Mouse (Mus musculus) neural tube, embryonic 12.5 days (tissue): ENCODE data around the gene Ergic1. TPM values are rescaled to one million over a fixed set of nuclear protein-coding genes. Genes with fewer than 3 reads are reported as not detected.

ENCODE experiments used
- ATAC-seq: fragments of 200-750 bp; cut with Nextera tagmentation; 2 replicates; pipeline ENCODE4 v1.8.0; 2017; ENCODE audit warnings: low read depth, mild to moderate bottlenecking, moderate TSS enrichment, moderate library complexity; ENCODE audit not compliant: low FRiP score
- H3K27ac ChIP-seq: fragments of 300-500 bp; sonication (generic); 2 replicates; pipeline ENCODE4 v1.5.1; 2016
- H3K27me3 ChIP-seq: fragments of 300-500 bp; sonication (generic); replicated peaks from 2 replicates; pipeline ENCODE4 v1.6.1; 2016; ENCODE audit warnings: mild to moderate bottlenecking
- H3K36me3 ChIP-seq: fragments of 300-500 bp; sonication (generic); 2 replicates; pipeline ENCODE4 v1.6.1; 2016; ENCODE audit warnings: mild to moderate bottlenecking
- H3K4me1 ChIP-seq: fragments of 300-500 bp; sonication (generic); 2 replicates; pipeline ENCODE4 v1.6.1; 2016
- H3K4me2 ChIP-seq: fragments of 300-500 bp; sonication (generic); replicated peaks from 2 replicates; pipeline ENCODE4 v1.6.1; 2016; ENCODE audit warnings: mild to moderate bottlenecking
- H3K4me3 ChIP-seq: fragments of 300-500 bp; sonication (generic); 2 replicates; pipeline ENCODE4 v1.5.1; 2016
- H3K9ac ChIP-seq: fragments of 300-500 bp; sonication (generic); 2 replicates; pipeline ENCODE4 v1.6.1; 2016; ENCODE audit warnings: mild to moderate bottlenecking
- H3K9me3 ChIP-seq: fragments of 300-500 bp; sonication (generic); 2 replicates; pipeline ENCODE4 v1.6.1; 2016; ENCODE audit warnings: mild to moderate bottlenecking
- WGBS: fragments of 180-500 bp; shearing (Covaris S2); methylation state at CpG from one replicate; pipeline ENCODE4 v1.1.7; 2016; 5-methylcytosine and 5-hydroxymethylcytosine counted together
- polyA plus RNA-seq: library from polyadenylated mRNA; unstranded; fragments of >200 nt; fragmentation: Nextera tagmentation; extraction: Ambion mirVana; gene quantifications from 2 replicates; pipeline ENCODE4 v1.2.1, GENCODE M21; 2016

Gene Ergic1
- polyA plus RNA-seq, 1 experiment from 2014 or later: 85.1 TPM

- Histone ChIP-seq H3K27ac (no peak overlapping the region), H3K4me1 (peaks cover 16% of the 10 kb centered on the region), H3K9me3 (no peaks in the 10 kb centered on the region), H3K27me3 (no peaks in the 10 kb centered on the region), H3K9ac (no peak overlapping the region), H3K36me3 (peaks cover 10% of the 10 kb centered on the region), H3K4me2 (no peak overlapping the region), H3K4me3 (no peak overlapping the region)
- WGBS: 86% methylated on average over 8 of the region's 8 CpGs
- no peak for ATAC-seq
Observed at GRCm38 (mm10) chr17:26688795-26689735, 127.8 kb downstream of the Ergic1 start.

- Histone ChIP-seq H3K36me3 (0 out of 2 replicates have a peak, but pooled peaks cover 3% of the 10 kb centered on the region), H3K9ac (no peak overlapping the region), H3K4me2 (no peak overlapping the region), H3K4me1 (peaks cover 16% of the 10 kb centered on the region), H3K27me3 (no peaks in the 10 kb centered on the region), H3K9me3 (no peaks in the 10 kb centered on the region), H3K4me3 (no peak overlapping the region), H3K27ac (no peak overlapping the region)
- WGBS: 80% methylated on average over 2 of the region's 2 CpGs
- no peak for ATAC-seq
Observed at GRCm38 (mm10) chr17:26689810-26690209, 128.5 kb downstream of the Ergic1 start.

- ATAC-seq: no peak
- no peak overlapping the region for H3K27ac ChIP-seq
- no peaks in the 10 kb centered on the region for H3K27me3 ChIP-seq
- H3K9ac ChIP-seq: no peak overlapping the region
- peaks cover 16% of the 10 kb centered on the region for H3K4me1 ChIP-seq
- H3K36me3 ChIP-seq: no peaks in the 10 kb centered on the region
- no peak overlapping the region for H3K4me2 ChIP-seq
- 82% methylated on average over 5 of the region's 5 CpGs for WGBS
- no peaks in the 10 kb centered on the region for H3K9me3 ChIP-seq
- no peak overlapping the region for H3K4me3 ChIP-seq
Observed at GRCm38 (mm10) chr17:26690236-26690635, 128.9 kb downstream of the Ergic1 start.

GRCm38 (mm10) chr17:26691110-26691509, 129.8 kb downstream of the Ergic1 start:
- H3K4me1 ChIP-seq: peaks cover 16% of the 10 kb centered on the region
- H3K9me3 ChIP-seq: no peaks in the 10 kb centered on the region
- H3K27ac ChIP-seq: no peak overlapping the region
- no peak for ATAC-seq
- no peak overlapping the region for H3K9ac ChIP-seq
- H3K27me3 ChIP-seq: no peaks in the 10 kb centered on the region
- 91% methylated on average over 7 of the region's 7 CpGs for WGBS
- H3K4me2 ChIP-seq: no peak overlapping the region
- H3K36me3 ChIP-seq: peaks cover 7% of the 10 kb centered on the region
- H3K4me3 ChIP-seq: no peak overlapping the region

GRCm38 (mm10) chr17:26693424-26693823, 132.1 kb downstream of the Ergic1 start:
- no peaks in the 10 kb centered on the region for H3K27me3 ChIP-seq
- no peak for ATAC-seq
- no peak overlapping the region for H3K4me2 ChIP-seq
- no peak overlapping the region for H3K27ac ChIP-seq
- H3K4me3 ChIP-seq: no peak overlapping the region
- peaks cover 25% of the 10 kb centered on the region for H3K36me3 ChIP-seq
- no peak overlapping the region for H3K9ac ChIP-seq
- peaks cover 16% of the 10 kb centered on the region for H3K4me1 ChIP-seq
- H3K9me3 ChIP-seq: no peaks in the 10 kb centered on the region
- WGBS: 79% methylated on average over 7 of the region's 7 CpGs

GRCm38 (mm10) chr17:26694171-26694570, 132.9 kb downstream of the Ergic1 start:
- Histone ChIP-seq H3K9me3 (no peaks in the 10 kb centered on the region), H3K9ac (no peak overlapping the region), H3K4me1 (peaks cover 9% of the 10 kb centered on the region), H3K36me3 (peaks cover 32% of the 10 kb centered on the region), H3K4me3 (no peak overlapping the region), H3K27ac (no peak overlapping the region), H3K4me2 (no peak overlapping the region), H3K27me3 (no peaks in the 10 kb centered on the region)
- no peak for ATAC-seq
- WGBS: 82% methylated on average over 7 of the region's 7 CpGs

GRCm38 (mm10) chr17:26695193-26695592, 133.9 kb downstream of the Ergic1 start:
- H3K4me2 ChIP-seq: no peak overlapping the region
- 91% methylated on average over 3 of the region's 3 CpGs for WGBS
- ATAC-seq: no peak
- H3K27me3 ChIP-seq: no peaks in the 10 kb centered on the region
- no peak overlapping the region for H3K9ac ChIP-seq
- H3K4me3 ChIP-seq: no peak overlapping the region
- no peaks in the 10 kb centered on the region for H3K9me3 ChIP-seq
- peaks cover 39% of the 10 kb centered on the region for H3K36me3 ChIP-seq
- H3K4me1 ChIP-seq: 0 out of 2 replicates have a peak, but pooled peaks cover 4% of the 10 kb centered on the region
- no peak overlapping the region for H3K27ac ChIP-seq

GRCm38 (mm10) chr17:26698846-26699245, 137.6 kb downstream of the Ergic1 start:
- H3K9ac ChIP-seq: no peak overlapping the region
- WGBS: 89% methylated on average over 5 of the region's 5 CpGs
- no peaks in the 10 kb centered on the region for H3K27me3 ChIP-seq
- H3K4me2 ChIP-seq: no peak overlapping the region
- no peaks in the 10 kb centered on the region for H3K9me3 ChIP-seq
- H3K27ac ChIP-seq: no peak overlapping the region
- H3K4me1 ChIP-seq: no peaks in the 10 kb centered on the region
- H3K4me3 ChIP-seq: no peak overlapping the region
- ATAC-seq: no peak
- peaks cover 46% of the 10 kb centered on the region for H3K36me3 ChIP-seq

- no peaks in the 10 kb centered on the region for H3K4me1 ChIP-seq
- H3K4me3 ChIP-seq: no peak overlapping the region
- H3K27ac ChIP-seq: no peak overlapping the region
- no peak for ATAC-seq
- 92% methylated on average over 10 of the region's 10 CpGs for WGBS
- no peak overlapping the region for H3K9ac ChIP-seq
- no peak overlapping the region for H3K4me2 ChIP-seq
- H3K9me3 ChIP-seq: no peaks in the 10 kb centered on the region
- no peaks in the 10 kb centered on the region for H3K27me3 ChIP-seq
- peaks cover 49% of the 10 kb centered on the region for H3K36me3 ChIP-seq
Observed at GRCm38 (mm10) chr17:26699819-26700616, 138.7 kb downstream of the Ergic1 start.

GRCm38 (mm10) chr17:26701565-26701964, 140.3 kb downstream of the Ergic1 start:
- WGBS: 88% methylated on average over 13 of the region's 13 CpGs
- peaks cover 38% of the 10 kb centered on the region for H3K36me3 ChIP-seq
- ATAC-seq: no peak

GRCm38 (mm10) chr17:26702621-26703020, 141.3 kb downstream of the Ergic1 start:
- H3K4me1 ChIP-seq: no peaks in the 10 kb centered on the region
- 89% methylated on average over 4 of the region's 4 CpGs for WGBS
- H3K27ac ChIP-seq: no peak overlapping the region
- H3K9me3 ChIP-seq: no peaks in the 10 kb centered on the region
- H3K4me2 ChIP-seq: no peak overlapping the region
- ATAC-seq: no peak
- H3K9ac ChIP-seq: no peak overlapping the region
- peaks cover 31% of the 10 kb centered on the region for H3K36me3 ChIP-seq
- no peak overlapping the region for H3K4me3 ChIP-seq
- H3K27me3 ChIP-seq: no peaks in the 10 kb centered on the region

More at GRCm38 (mm10) chr17:26701565-26701964, 140.3 kb downstream of the Ergic1 start:
- H3K27ac ChIP-seq: no peak overlapping the region
- no peak overlapping the region for H3K9ac ChIP-seq
- no peak overlapping the region for H3K4me2 ChIP-seq
- no peaks in the 10 kb centered on the region for H3K9me3 ChIP-seq
- no peaks in the 10 kb centered on the region for H3K27me3 ChIP-seq
- no peak overlapping the region for H3K4me3 ChIP-seq
- no peaks in the 10 kb centered on the region for H3K4me1 ChIP-seq

- H3K36me3 ChIP-seq: peaks cover 22% of the 10 kb centered on the region
- no peak overlapping the region for H3K4me3 ChIP-seq
- no peaks in the 10 kb centered on the region for H3K9me3 ChIP-seq
- no peak for ATAC-seq
- no peaks in the 10 kb centered on the region for H3K4me1 ChIP-seq
- 93% methylated on average over 4 of the region's 4 CpGs for WGBS
- H3K27ac ChIP-seq: no peak overlapping the region
- no peaks in the 10 kb centered on the region for H3K27me3 ChIP-seq
- H3K4me2 ChIP-seq: no peak overlapping the region
- H3K9ac ChIP-seq: no peak overlapping the region
Observed at GRCm38 (mm10) chr17:26703671-26704070, 142.4 kb downstream of the Ergic1 start.
